Comparison of ENCODE assay signal across 14 mouse cellular contexts in the genomic region with DNA sequence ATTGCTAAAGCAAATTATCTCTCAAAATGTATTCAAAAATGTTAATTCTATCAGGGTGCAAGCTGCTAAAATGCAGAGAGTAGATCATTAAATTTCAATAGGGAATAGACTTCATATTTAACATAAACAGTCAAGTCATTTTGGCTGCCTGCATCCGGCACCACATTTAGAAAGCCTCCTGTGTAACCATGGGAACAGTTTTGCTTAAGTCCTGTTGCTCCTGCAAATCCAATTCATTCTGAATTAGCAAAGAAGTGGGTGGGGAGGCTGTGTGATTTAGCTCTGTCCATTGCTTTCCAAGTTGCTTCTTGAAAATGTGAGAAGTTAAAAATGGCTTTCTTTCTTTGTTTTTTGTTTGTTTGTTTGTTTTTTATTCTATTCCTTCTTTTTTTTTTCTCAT.
DNase-seq lines count a peak whose midpoint lies in the region; ATAC-seq lines count a peak whose summit lies in the region.
"Had no signal": no experiment of that assay in that cellular context is flagged by ENCODE, and none has a peak within 500 bp of the region (broad histone marks: within the 10 kb centered on the region; RNA-seq: fewer than 3 reads in every experiment).

No protein-coding gene starts in this region.

- no peak overlapping the region for H3K9ac ChIP-seq in forebrain, embryonic 14.5 days (ENCODE audit: low read length)
- no peak overlapping the region for H3K9ac ChIP-seq in forebrain, embryonic 12.5 days
- no peak overlapping the region for H3K9ac ChIP-seq in midbrain, embryonic 15.5 days
- H3K9ac ChIP-seq in midbrain, embryonic 11.5 days (ENCODE audit: low read length) = no peak overlapping the region
- H3K9ac ChIP-seq: embryonic facial prominence, embryonic 15.5 days; heart, embryonic 13.5 days; stomach, embryonic 15.5 days had no signal

- no peaks in the 10 kb centered on the region for H3K9me3 ChIP-seq in forebrain, embryonic 14.5 days (replicated peaks; ENCODE audit: control insufficient read depth, low read length)
- H3K9me3 ChIP-seq in forebrain, embryonic 12.5 days = no peaks in the 10 kb centered on the region
- no peaks in the 10 kb centered on the region for H3K9me3 ChIP-seq in midbrain, embryonic 15.5 days
- H3K9me3 ChIP-seq in midbrain, embryonic 11.5 days (ENCODE audit: control insufficient read depth, low read length) = no peaks in the 10 kb centered on the region
- H3K9me3 ChIP-seq: embryonic facial prominence, embryonic 15.5 days; heart, embryonic 13.5 days; stomach, embryonic 15.5 days had no signal

- WGBS in forebrain, embryonic 14.5 days = 5% methylated on average over 1 of the region's 1 CpGs
- 12% methylated on average over 1 of the region's 1 CpGs for WGBS in forebrain, embryonic 12.5 days
- 5% methylated on average over 1 of the region's 1 CpGs for whole genome bisulfite sequencing in midbrain, embryonic 15.5 days
- WGBS in midbrain, embryonic 11.5 days = 9% methylated on average over 1 of the region's 1 CpGs

- no peaks in the 10 kb centered on the region for H3K36me3 ChIP-seq in forebrain, embryonic 14.5 days (ENCODE audit: control insufficient read depth, insufficient read depth, low read length)
- H3K36me3 ChIP-seq in forebrain, embryonic 12.5 days (replicated peaks) = no peaks in the 10 kb centered on the region
- no peaks in the 10 kb centered on the region for H3K36me3 ChIP-seq in midbrain, embryonic 15.5 days (replicated peaks)
- H3K36me3 ChIP-seq in midbrain, embryonic 11.5 days (ENCODE audit: control insufficient read depth, insufficient read depth, low read length) = no peaks in the 10 kb centered on the region
- H3K36me3 ChIP-seq: embryonic facial prominence, embryonic 15.5 days; heart, embryonic 13.5 days; stomach, embryonic 15.5 days had no signal

- no peak overlapping the region for H3K4me3 ChIP-seq in forebrain, embryonic 14.5 days (ENCODE audit: low read depth, low read length)
- no peak overlapping the region for H3K4me3 ChIP-seq in forebrain, embryonic 12.5 days (replicated peaks)
- no peak overlapping the region for H3K4me3 ChIP-seq in midbrain, embryonic 15.5 days
- H3K4me3 ChIP-seq in midbrain, embryonic 11.5 days (ENCODE audit: low read depth, low read length) = no peak overlapping the region
- H3K4me3 ChIP-seq: embryonic facial prominence, embryonic 15.5 days; heart, embryonic 13.5 days; stomach, embryonic 15.5 days had no signal

- no peak overlapping the region for H3K4me2 ChIP-seq in forebrain, embryonic 14.5 days (ENCODE audit: low read length)
- no peak overlapping the region for H3K4me2 ChIP-seq in forebrain, embryonic 12.5 days
- H3K4me2 ChIP-seq in midbrain, embryonic 15.5 days = no peak overlapping the region
- no peak overlapping the region for H3K4me2 ChIP-seq in midbrain, embryonic 11.5 days
- H3K4me2 ChIP-seq: embryonic facial prominence, embryonic 15.5 days; heart, embryonic 13.5 days; stomach, embryonic 15.5 days had no signal

- ATAC-seq in forebrain, embryonic 14.5 days = no peak
- ATAC-seq in forebrain, embryonic 12.5 days (ENCODE audit: low FRiP score) = no peak
- ATAC-seq in midbrain, embryonic 15.5 days (replicated peaks) = 0 out of 2 replicates have a peak, but pooled peaks have one; percentile 62
- no peak for ATAC-seq in midbrain, embryonic 11.5 days (ENCODE audit: low FRiP score)
- ATAC-seq in monocyte, adult 5-6 weeks (replicated peaks; ENCODE audit: insufficient number of reproducible peaks, low FRiP score, low TSS enrichment, poor library complexity, severe bottlenecking) = no peak

- H3K27me3 ChIP-seq in forebrain, embryonic 14.5 days (replicated peaks; ENCODE audit: control insufficient read depth, insufficient read depth, low read length) = no peaks in the 10 kb centered on the region
- H3K27me3 ChIP-seq in forebrain, embryonic 12.5 days = no peaks in the 10 kb centered on the region
- no peaks in the 10 kb centered on the region for H3K27me3 ChIP-seq in midbrain, embryonic 15.5 days (replicated peaks)
- H3K27me3 ChIP-seq in midbrain, embryonic 11.5 days (ENCODE audit: control insufficient read depth, insufficient read depth, low read length) = no peaks in the 10 kb centered on the region
- H3K27me3 ChIP-seq: embryonic facial prominence, embryonic 15.5 days; heart, embryonic 13.5 days; stomach, embryonic 15.5 days had no signal

- no peak overlapping the region for H3K27ac ChIP-seq in forebrain, embryonic 14.5 days (ENCODE audit: low read depth, low read length)
- no peak overlapping the region for H3K27ac ChIP-seq in forebrain, embryonic 12.5 days
- no peak overlapping the region for H3K27ac ChIP-seq in midbrain, embryonic 15.5 days
- no peak overlapping the region for H3K27ac ChIP-seq in midbrain, embryonic 11.5 days (ENCODE audit: low read depth, low read length)
- H3K27ac ChIP-seq: embryonic facial prominence, embryonic 15.5 days; heart, embryonic 13.5 days; stomach, embryonic 15.5 days had no signal

- DNase-seq in forebrain, embryonic 14.5 days (ENCODE audit: low spot score) = peak; percentile 58
- no peak for DNase-seq in midbrain, embryonic 11.5 days (ENCODE audit: low spot score, missing footprints)
- peak; percentile 51 to 92 for DNase-seq in left cerebral cortex, postnatal 25 days (ENCODE audit: low spot score in 2 of 2)
- no peak for DNase-seq in heart, adult 8-10 months (ENCODE audit: low spot score)
- no peak for DNase-seq in retina, postnatal 1 day
- DNase-seq: cerebellum, postnatal 10 days; gastrocnemius, postnatal 14 days; kidney, adult 2 months had no signal

- intact Hi-C loops in left cerebral cortex, postnatal 25 days (cut with DNase I) = loop anchor here (10.0 kb wide), 2 partner anchors 291 to 539 kb away; no protein-coding TSS in a partner anchor

- no peaks in the 10 kb centered on the region for H3K4me1 ChIP-seq in forebrain, embryonic 14.5 days (ENCODE audit: control insufficient read depth, insufficient read depth, low read length)
- no peaks in the 10 kb centered on the region for H3K4me1 ChIP-seq in forebrain, embryonic 12.5 days
- H3K4me1 ChIP-seq in midbrain, embryonic 15.5 days = 0 out of 2 replicates have a peak, but pooled peaks cover 2% of the 10 kb centered on the region
- H3K4me1 ChIP-seq in midbrain, embryonic 11.5 days (ENCODE audit: control insufficient read depth, insufficient read depth, low read length) = no peaks in the 10 kb centered on the region
- H3K4me1 ChIP-seq: embryonic facial prominence, embryonic 15.5 days; stomach, embryonic 15.5 days had no signal

Comparison
In these comparisons a context has a peak if more than half of its experiments do, and no peak if none do; other contexts are left out.
1. DNase-seq: peak in forebrain, embryonic 14.5 days (single experiment) and left cerebral cortex, postnatal 25 days (2 of 2); none in midbrain, embryonic 11.5 days (single experiment), heart, adult 8-10 months (single experiment) and retina, postnatal 1 day (single experiment).